Mouse (Mus musculus) G1E (cell line): Measurements from ENCODE around the gene Taf8. TPM values are rescaled to one million over a fixed set of nuclear protein-coding genes. Genes with fewer than 3 reads are reported as not detected.

Experiments used
- ATAC-seq: 2 replicates; pipeline ENCODE4 v1.8.0; 2016; ENCODE audit warnings: mild to moderate bottlenecking; ENCODE audit not compliant: insufficient number of reproducible peaks, poor library complexity, low FRiP score, severe bottlenecking; ENCODE audit errors: extremely low read depth
- DNase-seq: peaks from one replicate; pipeline ENCODE4 v3.0.0; 2012; ENCODE audit warnings: low spot score
- H3K27me3 ChIP-seq: 2 replicates; pipeline ENCODE4 v1.6.1; 2012; ENCODE audit warnings: mild to moderate bottlenecking, low read length, inconsistent platforms; ENCODE audit not compliant: insufficient read depth
- H3K36me3 ChIP-seq: replicated peaks from 2 replicates; pipeline ENCODE3; 2012; ENCODE audit warnings: mild to moderate bottlenecking, inconsistent platforms
- H3K4me1 ChIP-seq: 2 replicates; pipeline ENCODE4 v1.6.1; 2012; ENCODE audit warnings: low read depth, low read length, inconsistent platforms, mixed read lengths; ENCODE audit not compliant: insufficient read depth
- H3K4me3 ChIP-seq: 2 replicates; pipeline ENCODE4 v1.5.1; 2012; ENCODE audit warnings: low read depth, mild to moderate bottlenecking, inconsistent platforms, low read length, moderate library complexity, mixed read lengths
- H3K9me3 ChIP-seq: replicated peaks from 2 replicates; pipeline ENCODE4 v1.6.1; 2012; ENCODE audit warnings: inconsistent platforms
- CTCF ChIP-seq: IDR thresholded peaks from 2 replicates; pipeline ENCODE4 v1.5.1; 2012; ENCODE audit warnings: low read depth, low read length, inconsistent platforms, mixed read lengths
- GATA1 ChIP-seq: IDR thresholded peaks from 2 replicates; pipeline ENCODE4 v1.6.1; 2012; ENCODE audit warnings: borderline replicate concordance, low read length, inconsistent platforms, mixed read lengths
- GATA2 ChIP-seq: IDR thresholded peaks from 2 replicates; pipeline ENCODE4 v1.6.1; 2012; ENCODE audit warnings: low read depth, low read length, inconsistent platforms, borderline replicate concordance
- POLR2AphosphoS5 ChIP-seq: IDR thresholded peaks from 2 replicates; pipeline ENCODE4 v1.6.1; 2012; ENCODE audit warnings: low read depth, low read length, inconsistent platforms; ENCODE audit not compliant: insufficient replicate concordance
- TAL1 ChIP-seq: conservative IDR thresholded peaks from 2 replicates; pipeline ENCODE4 v1.6.1; 2012; ENCODE audit warnings: low read depth, low read length, inconsistent platforms, mixed read lengths
- polyA plus RNA-seq: library from polyadenylated mRNA; stranded (reverse); fragments of >175 nt; gene quantifications from 2 replicates; pipeline ENCODE4 v1.2.3, GENCODE M21; 2012
- total RNA-seq, 2 experiments: library from RNA; stranded (forward) in 1 of 2; stranded (reverse) in 1 of 2; fragments of 200-1000 nt in 1 of 2; fragments of >200 nt in 1 of 2; fragmentation: Nextera tagmentation in 1 of 2; gene quantifications; 2 replicates each; pipeline ENCODE4 v1.2.3; 2014 to 2017

Taf8 gene
- total RNA-seq (2014; fragmentation: Nextera tagmentation), result 29.1 and 31.1 TPM in 2 replicates
- 39.8 and 47.0 TPM in 2 replicates for total RNA-seq (2017)
- polyA plus RNA-seq, result 22.3 and 22.4 TPM in 2 replicates

- H3K4me3 ChIP-seq, result peak within 1 kb of the TSS; percentile 80
- peaks cover 56% of the 10 kb centered on the region for H3K4me1 ChIP-seq
- peak; percentile 89 for DNase-seq
- peak; percentile 84 for ATAC-seq
- H3K36me3 ChIP-seq, result peaks cover 43% of the 10 kb centered on the region
- H3K27me3 ChIP-seq, result no peaks in the 10 kb centered on the region
- H3K9me3 ChIP-seq, result no peaks in the 10 kb centered on the region
- TF ChIP-seq POLR2AphosphoS5 (no peak), CTCF (no peak), TAL1 (no peak), GATA1 (no peak), GATA2 (no peak)
Observed at GRCm38 (mm10) chr17:47501946-47502706, at the start of gene Taf8. Gene Taf8, minus strand, starts transcription at chr17:47502292.

GRCm38 (mm10) chr17:47551049-47551448 lies 49.0 kb upstream of the Taf8 start:
- Histone ChIP-seq H3K4me3 (no peak overlapping the region), H3K27me3 (no peaks in the 10 kb centered on the region), H3K4me1 (peaks cover 18% of the 10 kb centered on the region), H3K36me3 (peaks cover 21% of the 10 kb centered on the region), H3K9me3 (no peaks in the 10 kb centered on the region)
- ATAC-seq (no peak), DNase-seq (no peak)
- TF ChIP-seq GATA2 (no peak), CTCF (no peak), POLR2AphosphoS5 (no peak), GATA1 (no peak), TAL1 (no peak)

DNA sequence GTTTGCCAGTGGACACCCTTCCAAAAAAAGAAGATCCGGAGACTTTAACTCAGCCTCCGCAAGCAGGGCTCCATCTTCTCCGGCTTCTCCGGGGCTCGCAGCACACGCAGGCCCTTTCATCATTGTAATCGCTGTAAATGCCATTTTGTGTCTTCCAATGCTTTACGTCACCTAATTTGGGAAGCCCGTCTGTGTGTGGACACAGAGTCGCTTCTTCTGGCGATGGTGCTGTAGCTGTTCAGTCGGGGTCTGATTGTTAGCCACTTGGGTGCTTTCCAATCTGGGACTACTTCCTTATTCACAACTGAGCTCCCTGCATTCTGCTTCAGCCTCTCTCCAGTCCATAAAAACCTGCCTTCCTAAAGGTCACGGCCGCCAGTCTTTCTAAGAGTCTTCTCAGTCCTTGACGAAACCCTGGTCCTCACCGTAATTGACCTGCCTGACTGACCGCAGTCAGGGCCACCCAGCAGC lies 43.8 kb upstream of the Taf8 start:
- H3K4me3 ChIP-seq, result no peak overlapping the region
- peaks cover 44% of the 10 kb centered on the region for H3K4me1 ChIP-seq
- no peak for DNase-seq
- no peak for ATAC-seq
- H3K27me3 ChIP-seq, result no peaks in the 10 kb centered on the region
- TF ChIP-seq GATA1, result no peak
- TF ChIP-seq POLR2AphosphoS5, result no peak
- TF ChIP-seq CTCF, result no peak
- no peak for TF ChIP-seq GATA2
- TF ChIP-seq TAL1, result no peak
- no peaks in the 10 kb centered on the region for H3K9me3 ChIP-seq
- peaks cover 32% of the 10 kb centered on the region for H3K36me3 ChIP-seq

GRCm38 (mm10) chr17:47545154-47545553 lies 43.1 kb upstream of the Taf8 start:
- ATAC-seq (no peak), DNase-seq (no peak)
- peaks cover 33% of the 10 kb centered on the region for H3K36me3 ChIP-seq
- peaks cover 42% of the 10 kb centered on the region for H3K4me1 ChIP-seq
- TF ChIP-seq TAL1, result no peak
- H3K4me3 ChIP-seq, result no peak overlapping the region
- no peaks in the 10 kb centered on the region for H3K9me3 ChIP-seq
- H3K27me3 ChIP-seq, result no peaks in the 10 kb centered on the region

GRCm38 (mm10) chr17:47543051-47543650 lies 41.1 kb upstream of the Taf8 start:
- H3K27me3 ChIP-seq, result no peaks in the 10 kb centered on the region

GRCm38 (mm10) chr17:47542061-47542460 lies 40.0 kb upstream of the Taf8 start:
- DNase-seq (peak; percentile 61), ATAC-seq (peak; percentile 79)
- peaks cover 43% of the 10 kb centered on the region for H3K4me1 ChIP-seq
- H3K27me3 ChIP-seq, result no peaks in the 10 kb centered on the region
- H3K36me3 ChIP-seq, result peaks cover 43% of the 10 kb centered on the region
- no peak for TF ChIP-seq POLR2AphosphoS5
- TF ChIP-seq CTCF, result no peak
- TF ChIP-seq GATA2, result no peak
- no peak for TF ChIP-seq GATA1
- TF ChIP-seq TAL1, result no peak
- no peaks in the 10 kb centered on the region for H3K9me3 ChIP-seq
- H3K4me3 ChIP-seq, result peak overlapping the region; percentile 53; the same call in 1 of the 2 replicates

More at GRCm38 (mm10) chr17:47543051-47543650, 41.1 kb upstream of the Taf8 start:
- Histone ChIP-seq H3K4me1 (peaks cover 42% of the 10 kb centered on the region), H3K36me3 (peaks cover 40% of the 10 kb centered on the region), H3K9me3 (no peaks in the 10 kb centered on the region), H3K4me3 (no peak overlapping the region)
- ATAC-seq (no peak), DNase-seq (no peak)
- TF ChIP-seq GATA1, result no peak
- TF ChIP-seq GATA2, result no peak
- TF ChIP-seq POLR2AphosphoS5, result no peak
- no peak for TF ChIP-seq CTCF
- TF ChIP-seq TAL1, result no peak

DNA sequence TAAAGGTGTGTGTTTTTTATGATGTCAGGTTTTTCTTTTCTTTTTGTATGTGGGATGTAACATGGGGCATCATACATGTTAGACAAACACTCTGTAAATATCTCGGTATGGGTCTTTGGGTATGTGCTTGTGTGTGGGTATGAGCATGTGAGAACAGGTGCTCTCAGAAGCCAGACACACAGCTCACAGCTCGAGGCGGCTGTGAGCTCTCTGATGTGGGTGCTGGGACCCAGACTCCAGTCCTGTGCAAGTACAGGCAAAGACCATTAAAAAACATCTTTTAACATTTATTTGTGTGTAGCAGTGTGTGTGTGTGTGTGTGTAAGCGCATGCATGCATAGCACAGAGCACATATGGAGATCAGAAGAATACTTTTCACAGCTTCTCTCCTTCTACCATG lies 37.0 kb upstream of the Taf8 start:
- peaks cover 38% of the 10 kb centered on the region for H3K36me3 ChIP-seq
- H3K9me3 ChIP-seq, result no peaks in the 10 kb centered on the region
- H3K27me3 ChIP-seq, result no peaks in the 10 kb centered on the region
- no peak for DNase-seq
- peaks cover 66% of the 10 kb centered on the region for H3K4me1 ChIP-seq
- no peak overlapping the region for H3K4me3 ChIP-seq
- TF ChIP-seq POLR2AphosphoS5 (no peak), GATA1 (no peak), CTCF (no peak), TAL1 (no peak), GATA2 (no peak)
- no peak for ATAC-seq
